Mouse (Mus musculus): Measurements from ENCODE around the gene Sgsh. TPM values are rescaled to one million over a fixed set of nuclear protein-coding genes. Genes with fewer than 3 reads are reported as not detected.

The Sgsh gene
- total and polyA plus RNA-seq, 2 experiments from 2014 or later: 5.0 to 8.8 TPM

GRCm38 (mm10) chr11:119306762-119307657 lies 48.3 kb downstream of the Sgsh start:
- Histone ChIP-seq H3K4me3 (ENCODE audit: low read depth, low read length) (no peak overlapping the region), H3K27ac (ENCODE audit: low read depth, low read length) (no peak overlapping the region), H3K36me3 (ENCODE audit: insufficient read depth) (no peaks in the 10 kb centered on the region), H3K4me1 (ENCODE audit: insufficient read depth) (no peaks in the 10 kb centered on the region), H3K9me3 (ENCODE audit: low read length) (no peaks in the 10 kb centered on the region), H3K27me3 (ENCODE audit: insufficient read depth, low read length) (no peaks in the 10 kb centered on the region; the same call in 1 of the 2 replicates), H3K9ac (no peak overlapping the region), H3K4me2 (ENCODE audit: low read depth) (no peak overlapping the region)
- TF ChIP-seq CTCF (IDR thresholded peaks at IDR 0.05; ENCODE audit: low read depth): no peak
- DNase-seq: no peak
- WGBS: 61% methylated on average over 13 of the region's 13 CpGs
- ATAC-seq: no peak

DNA sequence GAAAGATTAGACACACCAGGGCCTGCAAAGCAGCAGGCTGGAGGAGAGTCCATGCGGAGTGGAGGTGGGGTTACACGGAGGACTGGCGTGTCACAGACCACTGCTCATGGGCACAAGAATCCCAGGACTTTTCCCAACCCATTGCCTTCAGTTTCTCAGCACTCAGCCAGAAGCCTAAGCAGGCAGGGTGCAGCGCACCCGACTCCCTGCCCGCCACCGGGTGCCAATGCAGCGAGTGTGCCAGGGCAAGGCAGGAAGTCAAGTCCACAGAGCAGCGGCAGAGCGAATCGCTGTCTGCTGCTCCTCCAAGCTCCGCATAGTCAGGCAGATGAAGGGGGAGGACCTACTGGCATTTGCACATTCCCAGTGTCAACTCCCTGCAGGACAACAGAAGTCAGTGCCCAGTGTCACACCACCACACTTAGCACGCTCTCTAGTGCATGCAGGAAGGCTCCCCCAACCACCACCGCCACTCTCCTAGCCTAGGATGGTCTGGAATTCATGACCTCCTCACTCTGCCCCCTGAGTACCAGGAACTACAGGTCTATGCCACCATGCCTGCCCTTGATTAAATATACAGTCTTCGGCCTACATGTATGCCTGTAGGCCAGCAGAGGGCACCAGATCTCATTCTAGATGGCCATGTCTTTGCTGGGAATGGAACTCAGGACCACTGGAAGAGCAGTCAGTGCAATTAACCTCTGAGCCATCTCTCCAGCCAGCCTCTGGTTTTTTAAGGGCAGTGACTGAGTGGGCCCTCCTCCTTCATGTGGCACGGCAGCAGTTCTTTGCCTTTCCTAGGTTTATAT lies 50.2 kb downstream of the Sgsh start:
- peaks cover 6% of the 10 kb centered on the region; the same call in 1 of the 2 replicates for H3K4me1 ChIP-seq (ENCODE audit: insufficient read depth)
- no peaks in the 10 kb centered on the region; the same call in 1 of the 2 replicates for H3K27me3 ChIP-seq (ENCODE audit: insufficient read depth, low read length)
- DNase-seq (peak; percentile 66), ATAC-seq (peak; percentile 47)
- no peak overlapping the region for H3K4me3 ChIP-seq (ENCODE audit: low read depth, low read length)
- TF ChIP-seq CTCF (IDR thresholded peaks at IDR 0.05; ENCODE audit: low read depth): peak; percentile 88
- H3K4me2 ChIP-seq (ENCODE audit: low read depth): no peak overlapping the region
- 46% methylated on average over 16 of the region's 16 CpGs for WGBS
- no peaks in the 10 kb centered on the region for H3K9me3 ChIP-seq (ENCODE audit: low read length)
- H3K36me3 ChIP-seq (ENCODE audit: insufficient read depth): no peaks in the 10 kb centered on the region
- no peak overlapping the region for H3K27ac ChIP-seq (ENCODE audit: low read depth, low read length)
- no peak overlapping the region for H3K9ac ChIP-seq

DNA sequence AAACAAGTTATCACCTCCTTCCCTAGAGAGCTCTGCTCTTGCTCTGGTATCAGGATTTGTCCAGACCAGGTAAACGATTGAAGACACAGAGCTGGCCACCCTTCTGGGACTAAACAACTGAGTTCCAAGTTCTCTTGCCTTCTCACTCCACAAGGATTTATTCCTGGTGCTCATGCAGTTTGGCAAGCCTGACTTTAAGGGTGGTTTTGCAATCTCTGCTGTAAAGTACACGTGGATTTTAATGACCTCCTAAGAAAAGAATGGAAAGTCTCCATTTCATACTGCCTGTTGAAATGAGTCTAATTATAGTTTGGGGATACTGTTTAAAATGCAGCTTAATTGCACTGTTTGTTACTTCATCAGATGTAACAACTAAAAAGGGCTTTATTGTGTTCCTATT lies 54.4 kb downstream of the Sgsh start:
- Histone ChIP-seq H3K4me2 (ENCODE audit: low read depth) (peak overlapping the region; percentile 78; the same call in 1 of the 2 replicates), H3K4me3 (ENCODE audit: low read depth, low read length) (no peak overlapping the region), H3K9ac (no peak overlapping the region), H3K36me3 (ENCODE audit: insufficient read depth) (peaks cover 19% of the 10 kb centered on the region), H3K27me3 (ENCODE audit: insufficient read depth, low read length) (no peaks in the 10 kb centered on the region; the same call in 1 of the 2 replicates), H3K27ac (ENCODE audit: low read depth, low read length) (no peak overlapping the region), H3K9me3 (ENCODE audit: low read length) (no peaks in the 10 kb centered on the region), H3K4me1 (ENCODE audit: insufficient read depth) (peaks cover 14% of the 10 kb centered on the region; the same call in 1 of the 2 replicates)
- ATAC-seq (no peak), DNase-seq (no peak)
- no peak for TF ChIP-seq CTCF (IDR thresholded peaks at IDR 0.05; ENCODE audit: low read depth)
- 23% methylated on average over 2 of the region's 2 CpGs for WGBS

- DNase-seq (no peak), ATAC-seq (peak; percentile 5; the same call in 1 of the 2 replicates)
- Histone ChIP-seq H3K4me1 (ENCODE audit: insufficient read depth) (peaks cover 14% of the 10 kb centered on the region; the same call in 1 of the 2 replicates), H3K9ac (peak overlapping the region; percentile 85), H3K4me3 (ENCODE audit: low read depth, low read length) (peak overlapping the region; percentile 75), H3K36me3 (ENCODE audit: insufficient read depth) (peaks cover 25% of the 10 kb centered on the region), H3K9me3 (ENCODE audit: low read length) (no peaks in the 10 kb centered on the region), H3K27ac (ENCODE audit: low read depth, low read length) (peak overlapping the region; percentile 98), H3K27me3 (ENCODE audit: insufficient read depth, low read length) (no peaks in the 10 kb centered on the region; the same call in 1 of the 2 replicates), H3K4me2 (ENCODE audit: low read depth) (peak overlapping the region; percentile 78)
- no peak; the same call in 1 of the 2 replicates for TF ChIP-seq CTCF (IDR thresholded peaks at IDR 0.05; ENCODE audit: low read depth)
- 2% methylated on average over 31 of the region's 31 CpGs for WGBS
Measured at GRCm38 (mm10) chr11:119300246-119300935, 54.9 kb downstream of the Sgsh start.

- Histone ChIP-seq H3K36me3 (ENCODE audit: insufficient read depth) (peaks cover 33% of the 10 kb centered on the region), H3K27me3 (ENCODE audit: insufficient read depth, low read length) (no peaks in the 10 kb centered on the region; the same call in 1 of the 2 replicates), H3K4me3 (ENCODE audit: low read depth, low read length) (peak within 1 kb of the TSS; percentile 75), H3K4me1 (ENCODE audit: insufficient read depth) (peaks cover 14% of the 10 kb centered on the region; the same call in 1 of the 2 replicates), H3K9ac (peak within 1 kb of the TSS; percentile 85), H3K4me2 (ENCODE audit: low read depth) (peak within 1 kb of the TSS; percentile 78), H3K27ac (ENCODE audit: low read depth, low read length) (peak within 1 kb of the TSS; percentile 98), H3K9me3 (ENCODE audit: low read length) (no peaks in the 10 kb centered on the region)
- peak; percentile 99 for ATAC-seq
- WGBS: under 1% methylated on average over 88 of the region's 89 CpGs
- DNase-seq: peak; percentile 99
- peak; percentile 35; the same call in 1 of the 2 replicates for TF ChIP-seq CTCF (IDR thresholded peaks at IDR 0.05; ENCODE audit: low read depth)
Measured at GRCm38 (mm10) chr11:119299391-119300245, 55.7 kb downstream of the Sgsh start, which contains the start of gene Eif4a3. Gene Eif4a3 (minus strand): TSS chr11:119300089.

All from forebrain, postnatal 0 days (tissue).